Mouse (Mus musculus) stomach, postnatal 0 days (tissue): ENCODE results near the gene Zfhx3.

ENCODE experiments used
- CTCF ChIP-seq: IDR thresholded peaks from 2 replicates; pipeline ENCODE4 v1.5.1; 2016; ENCODE audit warnings: antibody characterized with exemption, low read depth, mild to moderate bottlenecking, moderate library complexity
- EP300 ChIP-seq: optimal IDR thresholded peaks from 2 replicates; pipeline ENCODE3; 2016; ENCODE audit warnings: antibody characterized with exemption

GRCm38 (mm10) chr8:108580364-108580763 lies 637.9 kb downstream of the Zfhx3 start:
- TF ChIP-seq CTCF, result no peak
- TF ChIP-seq EP300, result no peak
